Mouse (Mus musculus): ENCODE results near the gene Gm960. TPM values are rescaled to one million over a fixed set of nuclear protein-coding genes. Genes with fewer than 3 reads are reported as not detected.

Gene Gm960
- total and polyA plus RNA-seq, 2 experiments from 2014 or later = 1.6 TPM; not detected in 1

- 91% methylated on average over 18 of the region's 19 CpGs for WGBS
- Histone ChIP-seq H3K9me3 (replicated peaks; ENCODE audit: control insufficient read depth, low read length) (no peaks in the 10 kb centered on the region), H3K4me2 (ENCODE audit: low read depth, low read length) (no peak overlapping the region), H3K4me1 (ENCODE audit: control insufficient read depth, insufficient read depth) (peaks cover 6% of the 10 kb centered on the region; the same call in 1 of the 2 replicates), H3K4me3 (ENCODE audit: low read depth, low read length) (no peak overlapping the region), H3K36me3 (replicated peaks; ENCODE audit: control insufficient read depth, insufficient read depth, low read length) (peaks cover 13% of the 10 kb centered on the region), H3K27ac (ENCODE audit: low read depth) (no peak overlapping the region), H3K27me3 (ENCODE audit: control insufficient read depth, insufficient read depth, low read length) (no peaks in the 10 kb centered on the region), H3K9ac (replicated peaks; ENCODE audit: low read depth, low read length) (no peak overlapping the region)
- ATAC-seq (ENCODE audit: insufficient read depth, low read depth) = no peak
- DNase-seq (ENCODE audit: low spot score) = no peak
- TF ChIP-seq CTCF (IDR thresholded peaks at IDR 0.05; ENCODE audit: low read depth) (no peak), EP300 (IDR thresholded peaks at IDR 0.05; ENCODE audit: low read depth) (no peak)
Measured at GRCm38 (mm10) chr19:4612181-4612961, 86.1 kb downstream of the Gm960 start.

DNA sequence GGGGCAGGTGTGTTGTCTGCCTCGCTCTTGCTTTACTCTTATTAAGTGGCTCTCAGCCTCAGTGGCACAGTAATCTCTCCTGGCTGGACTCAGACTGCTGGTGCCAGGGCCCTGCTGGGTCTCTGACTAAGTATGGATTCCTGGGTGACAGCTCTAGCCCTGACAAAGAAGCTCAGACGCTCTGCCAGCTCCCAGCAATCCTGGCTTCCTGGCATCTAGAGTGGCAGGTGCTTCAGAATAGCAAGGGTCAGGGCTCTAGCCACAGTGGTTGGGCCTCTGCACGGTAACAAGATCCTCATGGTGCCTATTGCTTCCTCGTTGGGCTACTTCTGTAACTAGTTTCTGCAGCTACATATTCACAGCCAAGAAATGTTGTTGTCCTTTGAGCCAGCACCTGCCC, 88.4 kb downstream of the Gm960 start:
- no peaks in the 10 kb centered on the region for H3K27me3 ChIP-seq (ENCODE audit: control insufficient read depth, insufficient read depth, low read length)
- no peak overlapping the region for H3K9ac ChIP-seq (replicated peaks; ENCODE audit: low read depth, low read length)
- 34% methylated on average over 4 of the region's 4 CpGs for WGBS
- H3K9me3 ChIP-seq (replicated peaks; ENCODE audit: control insufficient read depth, low read length) = no peaks in the 10 kb centered on the region
- H3K27ac ChIP-seq (ENCODE audit: low read depth) = no peak overlapping the region; the same call in 1 of the 2 replicates
- H3K4me2 ChIP-seq (ENCODE audit: low read depth, low read length) = no peak overlapping the region
- H3K36me3 ChIP-seq (replicated peaks; ENCODE audit: control insufficient read depth, insufficient read depth, low read length) = peaks cover 13% of the 10 kb centered on the region
- TF ChIP-seq EP300 (IDR thresholded peaks at IDR 0.05; ENCODE audit: low read depth) (no peak), CTCF (IDR thresholded peaks at IDR 0.05; ENCODE audit: low read depth) (no peak)
- H3K4me3 ChIP-seq (ENCODE audit: low read depth, low read length) = no peak overlapping the region
- DNase-seq (ENCODE audit: low spot score) (no peak), ATAC-seq (ENCODE audit: insufficient read depth, low read depth) (no peak; the same call in 1 of the 2 replicates)
- H3K4me1 ChIP-seq (ENCODE audit: control insufficient read depth, insufficient read depth) = peaks cover 6% of the 10 kb centered on the region; the same call in 1 of the 2 replicates

- Histone ChIP-seq H3K36me3 (replicated peaks; ENCODE audit: control insufficient read depth, insufficient read depth, low read length) (peaks cover 13% of the 10 kb centered on the region), H3K9ac (replicated peaks; ENCODE audit: low read depth, low read length) (no peak overlapping the region), H3K4me1 (ENCODE audit: control insufficient read depth, insufficient read depth) (no peaks in the 10 kb centered on the region), H3K4me3 (ENCODE audit: low read depth, low read length) (no peak overlapping the region), H3K9me3 (replicated peaks; ENCODE audit: control insufficient read depth, low read length) (no peaks in the 10 kb centered on the region), H3K27ac (ENCODE audit: low read depth) (no peak overlapping the region), H3K27me3 (ENCODE audit: control insufficient read depth, insufficient read depth, low read length) (no peaks in the 10 kb centered on the region), H3K4me2 (ENCODE audit: low read depth, low read length) (no peak overlapping the region)
- TF ChIP-seq CTCF (IDR thresholded peaks at IDR 0.05; ENCODE audit: low read depth) = no peak
- TF ChIP-seq EP300 (IDR thresholded peaks at IDR 0.05; ENCODE audit: low read depth) = no peak
- ATAC-seq (ENCODE audit: insufficient read depth, low read depth) = no peak
- WGBS = 71% methylated on average over 4 of the region's 4 CpGs
- DNase-seq (ENCODE audit: low spot score) = no peak
Measured at GRCm38 (mm10) chr19:4608511-4608910, 90.0 kb downstream of the Gm960 start.

GRCm38 (mm10) chr19:4607406-4607805, 91.1 kb downstream of the Gm960 start:
- Histone ChIP-seq H3K4me3 (ENCODE audit: low read depth, low read length) (no peak overlapping the region), H3K4me1 (ENCODE audit: control insufficient read depth, insufficient read depth) (no peaks in the 10 kb centered on the region), H3K27ac (ENCODE audit: low read depth) (no peak overlapping the region), H3K4me2 (ENCODE audit: low read depth, low read length) (no peak overlapping the region), H3K36me3 (replicated peaks; ENCODE audit: control insufficient read depth, insufficient read depth, low read length) (peaks cover 6% of the 10 kb centered on the region; the same call in 1 of the 2 replicates), H3K9ac (replicated peaks; ENCODE audit: low read depth, low read length) (no peak overlapping the region), H3K9me3 (replicated peaks; ENCODE audit: control insufficient read depth, low read length) (no peaks in the 10 kb centered on the region), H3K27me3 (ENCODE audit: control insufficient read depth, insufficient read depth, low read length) (no peaks in the 10 kb centered on the region)
- TF ChIP-seq CTCF (IDR thresholded peaks at IDR 0.05; ENCODE audit: low read depth) (no peak), EP300 (IDR thresholded peaks at IDR 0.05; ENCODE audit: low read depth) (no peak)
- WGBS = 89% methylated on average over 12 of the region's 12 CpGs
- ATAC-seq (ENCODE audit: insufficient read depth, low read depth) (no peak), DNase-seq (ENCODE audit: low spot score) (no peak)

DNA sequence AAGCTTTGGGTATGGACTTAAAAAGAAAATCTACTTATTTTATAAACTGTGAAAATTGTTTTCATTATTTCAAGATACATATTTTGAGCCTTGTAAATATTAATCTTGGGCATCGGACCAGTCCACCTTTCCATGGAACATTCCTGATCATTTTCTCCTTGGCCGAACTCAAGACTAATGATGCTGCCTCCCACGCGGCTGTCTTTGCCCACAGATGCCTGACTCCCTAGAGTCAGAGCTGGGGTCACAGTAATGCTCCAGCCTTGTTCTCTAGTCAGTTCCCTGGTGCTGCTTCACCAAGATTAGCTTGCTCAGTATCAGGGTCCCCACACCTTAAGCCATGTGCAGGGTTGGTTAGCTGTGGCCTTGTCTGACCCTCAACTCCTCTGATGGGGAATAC, 92.8 kb downstream of the Gm960 start:
- TF ChIP-seq EP300 (IDR thresholded peaks at IDR 0.05; ENCODE audit: low read depth) (no peak), CTCF (IDR thresholded peaks at IDR 0.05; ENCODE audit: low read depth) (no peak)
- no peak overlapping the region for H3K4me3 ChIP-seq (ENCODE audit: low read depth, low read length)
- no peaks in the 10 kb centered on the region for H3K27me3 ChIP-seq (ENCODE audit: control insufficient read depth, insufficient read depth, low read length)
- H3K9me3 ChIP-seq (replicated peaks; ENCODE audit: control insufficient read depth, low read length) = no peaks in the 10 kb centered on the region
- WGBS = 81% methylated on average over 4 of the region's 4 CpGs
- no peak overlapping the region for H3K4me2 ChIP-seq (ENCODE audit: low read depth, low read length)
- no peak for ATAC-seq (ENCODE audit: insufficient read depth, low read depth)
- H3K9ac ChIP-seq (replicated peaks; ENCODE audit: low read depth, low read length) = no peak overlapping the region
- H3K27ac ChIP-seq (ENCODE audit: low read depth) = no peak overlapping the region
- H3K36me3 ChIP-seq (replicated peaks; ENCODE audit: control insufficient read depth, insufficient read depth, low read length) = no peaks in the 10 kb centered on the region
- no peak for DNase-seq (ENCODE audit: low spot score)
- no peaks in the 10 kb centered on the region for H3K4me1 ChIP-seq (ENCODE audit: control insufficient read depth, insufficient read depth)
